Mouse (Mus musculus): Measurements from ENCODE around the gene Disc1.

DNA sequence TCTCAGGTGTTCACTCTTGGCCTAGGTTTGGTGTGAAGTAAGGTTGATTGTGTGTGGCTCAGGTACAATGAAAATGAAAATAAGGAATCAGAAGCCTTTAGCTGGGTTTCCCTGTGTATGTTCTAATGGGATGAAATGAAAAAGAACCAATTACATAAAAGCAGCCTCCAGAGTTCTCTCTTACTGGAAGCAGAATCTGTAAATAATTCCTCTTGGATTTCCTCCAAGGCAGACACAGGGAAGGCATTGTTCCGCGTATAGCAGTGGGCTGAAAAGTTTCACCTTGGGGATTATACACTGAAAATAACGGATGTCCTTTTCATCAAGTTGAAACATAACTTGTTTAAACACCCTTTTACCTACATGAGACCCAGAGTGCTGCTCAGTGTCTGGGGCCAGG lies 26.8 kb upstream of the Disc1 start:
- no peak for TF ChIP-seq MAFK (IDR thresholded peaks at IDR 0.05; ENCODE audit: insufficient replicate concordance, low read length)
- no peak for TF ChIP-seq HCFC1 (IDR thresholded peaks at IDR 0.05; ENCODE audit: low read depth, low read length)
- TF ChIP-seq SMC3 (IDR thresholded peaks at IDR 0.05; ENCODE audit: low read depth, low read length) = no peak
- no peak for TF ChIP-seq CTCF (conservative IDR thresholded peaks at IDR 0.05 in 1 of 2, IDR thresholded peaks at IDR 0.05 in 1 of 2; ENCODE audit: low read depth in 2 of 2, low read length in 2 of 2)
- TF ChIP-seq POLR2A (IDR thresholded peaks at IDR 0.05; ENCODE audit: low read depth, low read length) = no peak
- no peak for TF ChIP-seq MYC (IDR thresholded peaks at IDR 0.05; ENCODE audit: low read depth, low read length)
- TF ChIP-seq JUND (conservative IDR thresholded peaks at IDR 0.05; ENCODE audit: low read depth, low read length) = no peak
- TF ChIP-seq NRF1 (IDR thresholded peaks at IDR 0.05; ENCODE audit: low read depth, low read length) = no peak
- TF ChIP-seq BHLHE40 (IDR thresholded peaks at IDR 0.05; ENCODE audit: low read depth, low read length) = no peak
- TF ChIP-seq GABPA (IDR thresholded peaks at IDR 0.05; ENCODE audit: insufficient replicate concordance, low read depth, low read length) = no peak
- TF ChIP-seq USF1 (IDR thresholded peaks at IDR 0.05; ENCODE audit: low read depth, low read length) = no peak
